Mouse (Mus musculus) kidney, adult 2 months (tissue): ENCODE results near the gene Cd80. TPM values are rescaled to one million over a fixed set of nuclear protein-coding genes. Genes with fewer than 3 reads are reported as not detected.

Experiments used
- DNase-seq: peaks from one replicate; pipeline ENCODE4 v3.0.0; 2021
- H3K27ac ChIP-seq: fragments of 200-500 bp; 2 replicates; pipeline ENCODE4 v1.5.1; 2012; ENCODE audit warnings: low read depth, low read length, control low read depth, inconsistent platforms; ENCODE audit not compliant: insufficient read depth
- H3K27me3 ChIP-seq: fragments of 200-500 bp; replicated peaks from 2 replicates; pipeline ENCODE4 v1.6.1; 2012; ENCODE audit warnings: mild to moderate bottlenecking, moderate library complexity, low read length, inconsistent platforms; ENCODE audit not compliant: control insufficient read depth, insufficient read depth
- H3K36me3 ChIP-seq: fragments of 200-500 bp; 2 replicates; pipeline ENCODE4 v1.6.1; 2012; ENCODE audit warnings: mild to moderate bottlenecking, moderate library complexity, low read length, inconsistent platforms; ENCODE audit not compliant: control insufficient read depth, insufficient read depth
- H3K4me1 ChIP-seq: fragments of 200-500 bp; 2 replicates; pipeline ENCODE4 v1.6.1; 2011; ENCODE audit warnings: low read length; ENCODE audit not compliant: control insufficient read depth, insufficient read depth
- H3K4me3 ChIP-seq: fragments of 200-500 bp; 2 replicates; pipeline ENCODE4 v1.5.1; 2011; ENCODE audit warnings: mild to moderate bottlenecking, low read depth, low read length, control low read depth; ENCODE audit not compliant: insufficient read depth
- CTCF ChIP-seq: fragments of 200-500 bp; conservative IDR thresholded peaks from 2 replicates; pipeline ENCODE4 v1.5.1; 2011; ENCODE audit warnings: low read depth, mild to moderate bottlenecking, control low read depth, low read length, moderate library complexity, mixed read lengths; ENCODE audit not compliant: insufficient read depth, insufficient read length
- POLR2A ChIP-seq: fragments of 200-500 bp; IDR thresholded peaks from one replicate; pipeline ENCODE4 v1.6.1; 2011; ENCODE audit warnings: low read depth, low read length, control low read depth
- WGBS: fragments of 180-500 bp; shearing (Covaris S2); methylation state at CpG from one replicate; pipeline ENCODE4 v1.1.7; 2018; 5-methylcytosine and 5-hydroxymethylcytosine counted together
- polyA plus RNA-seq: library from polyadenylated mRNA; depleted of rRNA; stranded (reverse); fragments of >200 nt; gene quantifications from 2 replicates; pipeline ENCODE4 v1.2.3, GENCODE M21; 2012

Gene Cd80
- polyA plus RNA-seq, 1 experiment, result 0.23 TPM

DNA sequence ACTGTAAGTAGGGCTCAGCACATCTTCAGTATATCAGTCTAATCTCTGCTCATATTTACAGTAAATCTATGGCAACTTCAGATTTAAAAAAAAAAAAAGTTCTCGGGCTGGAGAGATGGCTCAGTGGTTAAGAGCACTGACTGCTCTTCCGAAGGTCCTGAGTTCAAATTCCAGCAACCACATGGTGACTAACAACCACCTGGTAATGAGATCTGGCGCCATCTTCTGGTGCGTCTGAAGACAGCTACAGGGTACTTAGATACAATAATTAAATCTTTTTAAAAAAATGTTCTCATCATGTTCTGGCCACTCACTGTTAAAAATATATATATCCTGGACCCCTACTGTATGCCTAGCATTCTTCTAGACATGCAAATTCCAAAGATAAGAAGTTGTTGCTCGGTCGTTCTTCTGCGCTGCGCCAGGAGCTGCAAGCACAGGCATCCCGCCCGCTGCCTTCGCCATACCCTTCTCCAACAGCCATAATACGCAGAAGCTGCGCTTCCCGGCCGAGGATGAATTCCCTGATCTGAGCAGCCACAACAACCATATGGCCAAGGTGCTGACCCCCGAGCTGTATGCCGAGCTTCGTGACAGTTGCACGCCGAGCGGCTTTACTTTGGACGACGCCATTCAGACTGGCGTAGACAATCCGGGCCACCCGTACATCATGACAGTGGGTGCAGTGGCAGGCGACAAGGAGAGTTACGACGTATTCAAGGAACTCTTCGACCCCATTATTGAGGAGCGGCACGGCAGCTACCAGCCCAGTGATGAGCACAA lies 27.6 kb downstream of the Cd80 start:
- Histone ChIP-seq H3K36me3 (no peaks in the 10 kb centered on the region), H3K4me3 (peak overlapping the region; percentile 38), H3K27ac (no peak overlapping the region), H3K27me3 (no peaks in the 10 kb centered on the region), H3K4me1 (no peaks in the 10 kb centered on the region)
- WGBS, result 17% methylated on average over 32 of the region's 32 CpGs
- DNase-seq, result peak; percentile 48
- TF ChIP-seq POLR2A (no peak), CTCF (peak; percentile 40; the same call in 1 of the 2 replicates)

DNA sequence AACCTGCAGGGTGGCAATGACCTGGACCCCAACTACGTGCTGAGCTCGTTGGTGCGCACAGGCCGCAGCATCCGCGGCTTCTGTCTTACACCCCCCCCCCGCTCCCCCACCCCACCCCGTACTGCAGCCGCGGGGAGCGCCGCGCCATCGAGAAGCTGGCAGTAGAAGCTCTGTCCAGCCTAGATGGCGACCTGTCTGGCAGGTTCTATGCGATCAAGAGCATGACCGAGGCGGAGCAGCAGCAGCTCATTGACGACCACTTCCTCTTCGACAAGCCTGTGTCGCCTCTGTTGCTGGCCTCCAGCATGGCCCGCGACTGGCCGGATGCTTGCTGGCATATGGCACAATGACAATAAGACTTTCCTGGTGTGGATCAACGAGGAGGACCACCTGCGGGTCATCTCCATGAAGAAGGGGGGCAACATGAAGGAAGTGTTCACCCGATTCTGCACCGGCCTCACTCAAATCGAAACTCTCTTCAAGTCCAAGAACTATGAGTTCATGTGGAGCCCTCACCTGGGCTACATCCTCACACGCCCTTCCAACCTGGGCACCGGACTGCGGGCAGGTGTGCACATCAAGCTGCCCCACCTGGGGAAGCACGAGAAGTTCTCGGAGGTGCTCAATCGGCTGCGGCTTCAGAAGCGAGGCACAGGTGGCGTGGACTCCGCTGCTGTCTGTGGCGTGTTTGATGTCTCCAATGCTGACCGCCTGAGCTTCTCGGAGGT lies 28.4 kb downstream of the Cd80 start:
- no peak for DNase-seq

DNA sequence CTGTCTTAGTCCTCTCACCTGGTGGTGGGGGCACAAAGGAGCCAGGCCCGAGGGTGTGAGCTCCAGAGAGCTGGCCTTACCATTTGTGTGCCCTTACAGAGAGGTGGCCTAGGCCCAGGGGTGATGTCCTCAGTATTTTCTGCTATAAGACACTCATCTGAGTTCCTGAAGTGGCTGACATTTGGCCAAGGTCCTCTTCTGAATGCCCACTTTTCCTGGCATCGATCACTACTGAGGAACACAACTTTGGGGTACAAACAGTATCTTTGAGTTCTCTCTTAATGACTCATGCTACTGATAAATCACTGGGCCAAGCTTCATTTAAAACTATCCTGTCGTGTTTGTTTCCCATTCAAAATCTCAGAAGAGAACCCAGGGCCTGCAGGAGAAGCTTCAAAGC lies 37.2 kb downstream of the Cd80 start:
- no peak for DNase-seq
- Histone ChIP-seq H3K36me3 (peaks cover 1% of the 10 kb centered on the region; the same call in 1 of the 2 replicates), H3K27ac (no peak overlapping the region), H3K4me1 (no peaks in the 10 kb centered on the region), H3K27me3 (no peaks in the 10 kb centered on the region), H3K4me3 (no peak overlapping the region)
- 89% methylated on average over 3 of the region's 3 CpGs for WGBS
- no peak for TF ChIP-seq CTCF
- no peak for TF ChIP-seq POLR2A

More for the DNA sequence above, 28.4 kb downstream of the Cd80 start:
- Histone ChIP-seq H3K27ac (no peak overlapping the region), H3K4me1 (no peaks in the 10 kb centered on the region), H3K4me3 (peak overlapping the region; percentile 38), H3K27me3 (no peaks in the 10 kb centered on the region), H3K36me3 (no peaks in the 10 kb centered on the region)
- no peak for TF ChIP-seq POLR2A
- WGBS, result 20% methylated on average over 42 of the region's 42 CpGs

DNA sequence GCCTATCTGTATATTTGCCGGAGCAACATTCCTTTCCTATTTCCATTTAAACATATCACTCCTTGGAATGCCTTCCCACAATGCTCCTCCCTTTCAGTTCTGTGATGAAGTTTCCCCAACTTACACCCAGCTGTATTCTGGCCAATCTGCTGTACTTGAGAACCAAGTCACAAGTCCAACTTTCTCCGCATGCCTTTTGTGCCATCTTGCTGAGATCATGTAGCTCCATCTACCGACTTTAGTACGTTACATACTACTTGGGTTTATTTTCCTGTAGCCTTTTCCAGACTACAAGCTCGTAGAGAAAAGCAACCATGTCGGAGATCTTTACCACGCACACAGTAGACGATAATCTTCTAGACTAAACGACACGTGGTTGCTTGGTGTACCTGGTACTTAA lies 38.5 kb downstream of the Cd80 start:
- peaks cover 1% of the 10 kb centered on the region; the same call in 1 of the 2 replicates for H3K36me3 ChIP-seq
- no peak overlapping the region for H3K4me3 ChIP-seq
- WGBS, result 76% methylated on average over 10 of the region's 10 CpGs
- peak; percentile 28 for DNase-seq
- TF ChIP-seq CTCF (no peak), POLR2A (no peak)
- no peaks in the 10 kb centered on the region for H3K27me3 ChIP-seq
- H3K27ac ChIP-seq, result no peak overlapping the region
- no peaks in the 10 kb centered on the region for H3K4me1 ChIP-seq

DNA sequence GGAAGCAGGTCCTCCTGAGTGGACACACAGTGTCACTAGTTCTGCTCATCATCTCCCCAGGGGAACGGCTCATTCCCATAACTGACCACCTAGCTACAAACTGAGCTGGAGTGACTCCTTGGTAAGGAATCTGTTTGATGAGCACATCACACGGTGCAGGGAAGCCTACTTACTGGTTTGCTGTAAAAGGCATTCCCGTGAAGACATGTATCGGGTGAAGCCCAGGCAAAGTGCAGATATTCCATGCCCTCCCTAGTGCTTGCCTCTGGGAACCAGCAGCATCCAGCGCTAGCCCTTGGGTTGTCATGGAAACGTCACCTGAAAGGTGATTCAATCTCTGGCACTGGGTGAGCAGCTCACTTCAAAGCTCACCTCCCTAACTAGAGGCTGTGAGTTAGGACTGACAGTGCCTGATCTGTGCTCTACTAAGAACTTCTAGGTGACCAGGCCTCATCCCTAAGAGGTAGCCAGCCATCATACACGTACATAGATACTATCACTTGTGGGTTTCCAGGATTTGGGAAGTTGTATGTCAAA lies 41.3 kb downstream of the Cd80 start:
- no peak overlapping the region for H3K4me3 ChIP-seq
- DNase-seq, result no peak
- H3K27ac ChIP-seq, result no peak overlapping the region
- TF ChIP-seq POLR2A (no peak), CTCF (no peak)
- H3K27me3 ChIP-seq, result no peaks in the 10 kb centered on the region
- H3K4me1 ChIP-seq, result no peaks in the 10 kb centered on the region
- 76% methylated on average over 7 of the region's 7 CpGs for WGBS
- peaks cover 4% of the 10 kb centered on the region; the same call in 1 of the 2 replicates for H3K36me3 ChIP-seq

DNA sequence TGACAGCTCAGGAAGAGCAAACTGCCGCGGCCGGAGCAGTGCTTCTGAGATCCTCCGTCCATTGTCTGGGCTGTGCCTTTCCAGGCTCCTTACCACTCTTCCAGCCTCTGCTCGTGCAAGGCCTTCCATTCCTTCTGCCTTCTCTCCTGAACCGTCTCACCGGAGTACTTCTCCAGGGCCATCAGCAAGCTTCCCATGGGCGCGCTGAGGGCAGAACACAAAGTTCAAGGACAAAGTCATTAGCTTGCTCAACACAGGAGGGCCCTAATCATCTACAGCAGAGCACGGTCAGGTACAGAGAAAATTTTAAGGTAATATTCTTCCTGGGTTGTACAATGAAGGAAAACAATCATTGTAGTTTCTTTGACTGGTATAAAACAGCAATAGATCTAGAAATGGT lies 47.1 kb downstream of the Cd80 start:
- H3K36me3 ChIP-seq, result peaks cover 2% of the 10 kb centered on the region
- H3K4me1 ChIP-seq, result no peaks in the 10 kb centered on the region
- no peaks in the 10 kb centered on the region for H3K27me3 ChIP-seq
- no peak overlapping the region for H3K27ac ChIP-seq
- no peak for TF ChIP-seq CTCF
- TF ChIP-seq POLR2A, result no peak
- no peak overlapping the region for H3K4me3 ChIP-seq
- no peak for DNase-seq
- WGBS, result 93% methylated on average over 10 of the region's 10 CpGs

DNA sequence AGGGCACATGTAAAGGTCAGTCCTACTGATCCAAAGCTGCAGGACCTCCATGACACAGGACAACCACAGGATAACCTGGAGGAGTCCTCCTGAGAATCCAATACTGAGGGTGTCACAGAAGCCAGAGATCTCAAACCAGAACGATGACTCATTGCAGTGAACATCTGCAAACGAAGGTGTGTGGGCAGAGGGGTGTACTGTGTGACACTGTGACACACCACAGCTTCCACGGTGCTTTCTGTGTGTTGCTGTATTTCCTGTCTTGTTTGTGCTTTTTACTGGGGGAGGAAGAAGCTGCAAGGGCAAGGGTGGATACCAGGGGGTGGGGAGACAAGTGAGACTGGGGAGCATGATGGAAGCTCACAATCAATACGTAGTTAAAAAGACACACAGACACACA lies 48.2 kb downstream of the Cd80 start:
- Histone ChIP-seq H3K36me3 (peaks cover 2% of the 10 kb centered on the region), H3K27me3 (no peaks in the 10 kb centered on the region), H3K4me3 (no peak overlapping the region), H3K4me1 (no peaks in the 10 kb centered on the region), H3K27ac (no peak overlapping the region)
- DNase-seq, result no peak
- 82% methylated on average over 4 of the region's 4 CpGs for WGBS
- TF ChIP-seq CTCF (no peak), POLR2A (no peak)
